Mouse (Mus musculus): ENCODE results near the gene Vmn1r115. TPM values are rescaled to one million over a fixed set of nuclear protein-coding genes. Genes with fewer than 3 reads are reported as not detected.
"Not testable (repeated sequence)": the region's sequence is repeated elsewhere in the genome, so short reads cannot be mapped to it uniquely, and the experiment has no call there.

Gene Vmn1r115
- not detected in 2 replicates for polyA plus RNA-seq (2014; fragmentation: Nextera tagmentation; extraction: Ambion mirVana)

GRCm38 (mm10) chr7:20844885-20845284, at the start of gene Vmn1r115:
Gene Vmn1r115 (minus strand): TSS chr7:20844985.
- H3K9ac ChIP-seq (ENCODE audit: low read depth, low read length); H3K27me3 ChIP-seq (ENCODE audit: control insufficient read depth, insufficient read depth, low read length); ATAC-seq (replicated peaks; ENCODE audit: insufficient number of reproducible peaks, low FRiP score, low TSS enrichment); H3K4me3 ChIP-seq (ENCODE audit: low read depth, low read length); H3K9me3 ChIP-seq (replicated peaks; ENCODE audit: control insufficient read depth, low read length); H3K4me2 ChIP-seq; H3K27ac ChIP-seq (ENCODE audit: low read depth, low read length); H3K36me3 ChIP-seq (ENCODE audit: control insufficient read depth, insufficient read depth, low read length); H3K4me1 ChIP-seq (ENCODE audit: control insufficient read depth, insufficient read depth, low read length): not testable (repeated sequence)
- 100% methylated on average over 1 of the region's 3 CpGs for WGBS (ENCODE audit: insufficient replicate concordance)

GRCm38 (mm10) chr7:20884021-20884420, 39.2 kb upstream of the Vmn1r115 start, which contains the start of gene Vmn1r117:
Gene Vmn1r117 (minus strand): TSS chr7:20884121.
- H3K9ac ChIP-seq (ENCODE audit: low read depth, low read length); H3K36me3 ChIP-seq (ENCODE audit: control insufficient read depth, insufficient read depth, low read length); ATAC-seq (replicated peaks; ENCODE audit: insufficient number of reproducible peaks, low FRiP score, low TSS enrichment); H3K4me3 ChIP-seq (ENCODE audit: low read depth, low read length); H3K4me2 ChIP-seq; H3K27me3 ChIP-seq (ENCODE audit: control insufficient read depth, insufficient read depth, low read length); H3K9me3 ChIP-seq (replicated peaks; ENCODE audit: control insufficient read depth, low read length); H3K4me1 ChIP-seq (ENCODE audit: control insufficient read depth, insufficient read depth, low read length); H3K27ac ChIP-seq (ENCODE audit: low read depth, low read length): not testable (repeated sequence)
- WGBS (ENCODE audit: insufficient replicate concordance) = no CpG with 5 or more reads among the region's 2 CpGs

GRCm38 (mm10) chr7:20871956-20872355, 27.2 kb upstream of the Vmn1r115 start, which contains the start of gene Vmn1r116:
Gene Vmn1r116 (plus strand): TSS chr7:20872256.
- 54% methylated on average over 3 of the region's 3 CpGs for WGBS (ENCODE audit: insufficient replicate concordance)
- not testable (repeated sequence) for H3K4me2 ChIP-seq; H3K4me3 ChIP-seq (ENCODE audit: low read depth, low read length); H3K36me3 ChIP-seq (ENCODE audit: control insufficient read depth, insufficient read depth, low read length); H3K4me1 ChIP-seq (ENCODE audit: control insufficient read depth, insufficient read depth, low read length); H3K9ac ChIP-seq (ENCODE audit: low read depth, low read length); H3K27me3 ChIP-seq (ENCODE audit: control insufficient read depth, insufficient read depth, low read length); H3K9me3 ChIP-seq (replicated peaks; ENCODE audit: control insufficient read depth, low read length); H3K27ac ChIP-seq (ENCODE audit: low read depth, low read length); ATAC-seq (replicated peaks; ENCODE audit: insufficient number of reproducible peaks, low FRiP score, low TSS enrichment)

- WGBS (ENCODE audit: insufficient replicate concordance) = no CpG with 5 or more reads among the region's 5 CpGs
- H3K4me2 ChIP-seq; ATAC-seq (replicated peaks; ENCODE audit: insufficient number of reproducible peaks, low FRiP score, low TSS enrichment); H3K9me3 ChIP-seq (replicated peaks; ENCODE audit: control insufficient read depth, low read length); H3K4me1 ChIP-seq (ENCODE audit: control insufficient read depth, insufficient read depth, low read length); H3K9ac ChIP-seq (ENCODE audit: low read depth, low read length); H3K27ac ChIP-seq (ENCODE audit: low read depth, low read length); H3K36me3 ChIP-seq (ENCODE audit: control insufficient read depth, insufficient read depth, low read length); H3K4me3 ChIP-seq (ENCODE audit: low read depth, low read length); H3K27me3 ChIP-seq (ENCODE audit: control insufficient read depth, insufficient read depth, low read length): not testable (repeated sequence)
These were observed 32.7 kb downstream of the Vmn1r115 start, which contains the start of gene Vmn1r114 for GRCm38 (mm10) chr7:20812086-20812485. Gene Vmn1r114 (minus strand): TSS chr7:20812186.

Other genes with a start within 250 kb of the Vmn1r115 start
- not detected in 2 replicates for gene Gm4513, start 246.0 kb downstream of the Vmn1r115 start, polyA plus RNA-seq (2014; fragmentation: Nextera tagmentation; extraction: Ambion mirVana)
- gene Vmn1r107, start 176.1 kb downstream of the Vmn1r115 start, polyA plus RNA-seq (2014; fragmentation: Nextera tagmentation; extraction: Ambion mirVana) = not detected in 2 replicates
- not detected in 2 replicates for gene Vmn1r111, start 141.8 kb downstream of the Vmn1r115 start, polyA plus RNA-seq (2014; fragmentation: Nextera tagmentation; extraction: Ambion mirVana)
- not detected in 2 replicates for gene Gm10668, start 114.4 kb downstream of the Vmn1r115 start, polyA plus RNA-seq (2014; fragmentation: Nextera tagmentation; extraction: Ambion mirVana)
- not detected in 2 replicates for gene Vmn1r112, start 73.8 kb downstream of the Vmn1r115 start, polyA plus RNA-seq (2014; fragmentation: Nextera tagmentation; extraction: Ambion mirVana)
- gene Vmn1r113, start 57.7 kb downstream of the Vmn1r115 start, polyA plus RNA-seq (2014; fragmentation: Nextera tagmentation; extraction: Ambion mirVana) = not detected in 2 replicates
- gene Vmn1r114, start 32.8 kb downstream of the Vmn1r115 start, polyA plus RNA-seq (2014; fragmentation: Nextera tagmentation; extraction: Ambion mirVana) = not detected in 2 replicates
- not detected in 2 replicates for gene Vmn1r116, start 27.3 kb upstream of the Vmn1r115 start, polyA plus RNA-seq (2014; fragmentation: Nextera tagmentation; extraction: Ambion mirVana)
- not detected in 2 replicates for gene Vmn1r117, start 39.1 kb upstream of the Vmn1r115 start, polyA plus RNA-seq (2014; fragmentation: Nextera tagmentation; extraction: Ambion mirVana)
- not detected in 2 replicates for gene Vmn1r118, start 67.4 kb upstream of the Vmn1r115 start, polyA plus RNA-seq (2014; fragmentation: Nextera tagmentation; extraction: Ambion mirVana)
- not detected in 2 replicates for gene Vmn1r119, start 167.5 kb upstream of the Vmn1r115 start, polyA plus RNA-seq (2014; fragmentation: Nextera tagmentation; extraction: Ambion mirVana)
- gene Vmn1r120, start 208.8 kb upstream of the Vmn1r115 start, polyA plus RNA-seq (2014; fragmentation: Nextera tagmentation; extraction: Ambion mirVana) = not detected in 2 replicates

Data from heart, embryonic 11.5 days (tissue).